Mouse (Mus musculus): ENCODE measurements around the gene Ndufs8.

DNA sequence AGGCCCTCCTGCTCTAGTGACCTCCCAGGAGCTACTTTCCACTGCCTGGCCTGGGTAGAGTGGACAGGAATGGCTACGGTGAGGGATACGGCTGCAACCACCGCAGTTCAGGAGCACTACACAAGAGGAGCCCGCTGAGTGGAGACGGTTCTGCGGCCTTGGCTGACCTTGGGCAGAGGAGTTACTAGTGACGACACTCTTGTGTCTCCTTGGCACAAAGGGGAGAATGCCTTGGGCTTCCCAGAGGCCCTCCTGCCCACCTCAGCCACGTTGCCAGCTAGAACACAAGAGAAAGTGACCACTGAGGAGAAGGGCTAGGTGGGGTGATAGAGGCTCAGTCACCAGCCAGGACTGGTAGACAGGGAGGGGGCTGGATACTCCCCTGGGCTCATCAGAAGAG, 11.6 kb upstream of the Ndufs8 start:
- TF ChIP-seq CTCF (IDR thresholded peaks at IDR 0.05) (no peak), EP300 (IDR thresholded peaks at IDR 0.05) (no peak)
